In genomic region chr8:57333795-57334551, GRCm38 (mm10) we compare ENCODE assay signal across 9 mouse cellular contexts. TPM values are rescaled to one million over a fixed set of nuclear protein-coding genes. Genes with fewer than 3 reads are reported as not detected.
A peak's percentile ranks its signal among the peaks of the same experiment; 100 is the strongest.
DNase-seq lines count a peak whose midpoint lies in the region; ATAC-seq and TF ChIP-seq lines count a peak whose summit lies in the region.
"Had no signal": no experiment of that assay in that cellular context is flagged by ENCODE, and none has a peak within 500 bp of the region (broad histone marks: within the 10 kb centered on the region; RNA-seq: fewer than 3 reads in every experiment).

No protein-coding gene starts in this region.

- H3K9ac ChIP-seq in forebrain, embryonic 16.5 days (replicated peaks; ENCODE audit: low read depth, low read length), result no peak overlapping the region
- H3K9ac ChIP-seq in limb, embryonic 11.5 days (ENCODE audit: low read length), result peak overlapping the region; percentile 78

- DNase-seq in embryo, embryonic 10 days (ENCODE audit: low spot score), result peak; percentile 86
- no peak for DNase-seq in embryo, embryonic 9.5 days (ENCODE audit: extremely low spot score)
- DNase-seq in limb, embryonic 11.5 days (ENCODE audit: low spot score), result peak; percentile 82
- DNase-seq in urinary bladder, postnatal 14 days (ENCODE audit: low spot score), result no peak
- DNase-seq in thymus, postnatal 4 days, result no peak
- no peak for DNase-seq in adrenal gland, postnatal 36 days
- DNase-seq: kidney, postnatal 36 days had no signal

- no peaks in the 10 kb centered on the region for H3K9me3 ChIP-seq in E14TG2a.4 (ENCODE audit: low read length)
- no peaks in the 10 kb centered on the region for H3K9me3 ChIP-seq in forebrain, embryonic 16.5 days (ENCODE audit: control insufficient read depth, low read length)
- H3K9me3 ChIP-seq in limb, embryonic 11.5 days (ENCODE audit: control insufficient read depth, low read length), result no peaks in the 10 kb centered on the region

- H3K4me3 ChIP-seq in E14TG2a.4 (replicated peaks; ENCODE audit: low read length), result 0 out of 2 replicates have a peak overlapping the region, but pooled peaks have one; percentile 5
- H3K4me3 ChIP-seq in forebrain, embryonic 16.5 days (replicated peaks; ENCODE audit: low read length), result no peak overlapping the region
- peak overlapping the region; percentile 32 for H3K4me3 ChIP-seq in limb, embryonic 11.5 days (ENCODE audit: low read depth, low read length)

- no peak for TF ChIP-seq CTCF in E14TG2a.4 (conservative IDR thresholded peaks at IDR 0.05; ENCODE audit: low read length)

- no peaks in the 10 kb centered on the region for H3K36me3 ChIP-seq in E14TG2a.4 (ENCODE audit: insufficient read depth, low read length)
- no peaks in the 10 kb centered on the region for H3K36me3 ChIP-seq in forebrain, embryonic 16.5 days (ENCODE audit: control insufficient read depth, insufficient read depth)
- H3K36me3 ChIP-seq in limb, embryonic 11.5 days (ENCODE audit: control insufficient read depth, insufficient read depth, low read length), result no peaks in the 10 kb centered on the region

- H3K4me2 ChIP-seq in forebrain, embryonic 16.5 days (ENCODE audit: low read length), result no peak overlapping the region
- H3K4me2 ChIP-seq in limb, embryonic 11.5 days (ENCODE audit: low read depth, severe bottlenecking), result peak overlapping the region; percentile 53

- under 1% methylated on average over 41 of the region's 41 CpGs for WGBS in forebrain, embryonic 16.5 days
- under 1% methylated on average over 41 of the region's 41 CpGs for WGBS in limb, embryonic 11.5 days

- ATAC-seq in forebrain, embryonic 16.5 days, result peak; percentile 38
- ATAC-seq in limb, embryonic 11.5 days (ENCODE audit: insufficient number of reproducible peaks, low FRiP score, low TSS enrichment, low read depth), result peak; percentile 66

- no peak overlapping the region for H3K27ac ChIP-seq in forebrain, embryonic 16.5 days (ENCODE audit: low read length)
- peak overlapping the region; percentile 88 for H3K27ac ChIP-seq in limb, embryonic 11.5 days (replicated peaks; ENCODE audit: low read depth, low read length)

- peaks cover 98% of the 10 kb centered on the region for H3K27me3 ChIP-seq in E14TG2a.4 (ENCODE audit: insufficient read depth, low read length)
- peaks cover 80% of the 10 kb centered on the region for H3K27me3 ChIP-seq in forebrain, embryonic 16.5 days (replicated peaks; ENCODE audit: control insufficient read depth, insufficient read depth, low read length)
- H3K27me3 ChIP-seq in limb, embryonic 11.5 days (ENCODE audit: control insufficient read depth, insufficient read depth, low read length), result peaks cover 21% of the 10 kb centered on the region

- H3K4me1 ChIP-seq in E14TG2a.4 (replicated peaks; ENCODE audit: low read depth, low read length), result peaks cover 30% of the 10 kb centered on the region
- H3K4me1 ChIP-seq in forebrain, embryonic 16.5 days (replicated peaks; ENCODE audit: control insufficient read depth, insufficient read depth, low read length), result peaks cover 3% of the 10 kb centered on the region
- H3K4me1 ChIP-seq in limb, embryonic 11.5 days (ENCODE audit: control insufficient read depth, insufficient read depth, low read length), result peaks cover 11% of the 10 kb centered on the region; the same call in 1 of the 2 replicates

RNA-seq across cellular contexts. Expression of gene Hand2, which starts 13.2 kb away (rescaled TPM):
- polyA plus RNA-seq in forebrain, embryonic 16.5 days (2015; fragmentation: Nextera tagmentation; extraction: Ambion mirVana), result not detected in 2 replicates
- polyA plus RNA-seq in limb, embryonic 11.5 days (2014; fragmentation: Nextera tagmentation; extraction: Ambion mirVana), result 27.3 and 30.3 TPM in 2 replicates
- total RNA-seq in adrenal gland, postnatal 36 days (2021), result 10 to 100 TPM; 26.4 to 27.5 TPM

Comparison
In these comparisons a context has a peak if more than half of its experiments do, and no peak if none do; other contexts are left out.
1. DNase-seq: peak in embryo, embryonic 10 days (single experiment) and limb, embryonic 11.5 days (single experiment); none in embryo, embryonic 9.5 days (single experiment), urinary bladder, postnatal 14 days (single experiment), thymus, postnatal 4 days (single experiment) and adrenal gland, postnatal 36 days (0 of 2).
2. RNA of gene Hand2, which starts 13.2 kb away (polyA plus RNA-seq): 27.3 to 30.3 TPM in limb, embryonic 11.5 days; not detected in forebrain, embryonic 16.5 days; every median in the first group is over 10 times any median in the second.